Mouse (Mus musculus) brain, embryonic 14.5 days (tissue): ENCODE results near the gene Boc.

ENCODE experiments used
- CTCF ChIP-seq: fragments of 200-500 bp; IDR thresholded peaks from 2 replicates; pipeline ENCODE4 v1.5.1; 2012; ENCODE audit warnings: inconsistent platforms, mild to moderate bottlenecking, moderate library complexity, borderline replicate concordance; ENCODE audit not compliant: insufficient read depth, insufficient read length; ENCODE audit errors: extremely low read depth
- POLR2A ChIP-seq: fragments of 200-500 bp; IDR thresholded peaks from 2 replicates; pipeline ENCODE4 v1.6.1; 2012; ENCODE audit warnings: mild to moderate bottlenecking, inconsistent platforms, borderline replicate concordance; ENCODE audit not compliant: poor library complexity, insufficient read depth, insufficient read length, severe bottlenecking; ENCODE audit errors: extremely low read depth

DNA sequence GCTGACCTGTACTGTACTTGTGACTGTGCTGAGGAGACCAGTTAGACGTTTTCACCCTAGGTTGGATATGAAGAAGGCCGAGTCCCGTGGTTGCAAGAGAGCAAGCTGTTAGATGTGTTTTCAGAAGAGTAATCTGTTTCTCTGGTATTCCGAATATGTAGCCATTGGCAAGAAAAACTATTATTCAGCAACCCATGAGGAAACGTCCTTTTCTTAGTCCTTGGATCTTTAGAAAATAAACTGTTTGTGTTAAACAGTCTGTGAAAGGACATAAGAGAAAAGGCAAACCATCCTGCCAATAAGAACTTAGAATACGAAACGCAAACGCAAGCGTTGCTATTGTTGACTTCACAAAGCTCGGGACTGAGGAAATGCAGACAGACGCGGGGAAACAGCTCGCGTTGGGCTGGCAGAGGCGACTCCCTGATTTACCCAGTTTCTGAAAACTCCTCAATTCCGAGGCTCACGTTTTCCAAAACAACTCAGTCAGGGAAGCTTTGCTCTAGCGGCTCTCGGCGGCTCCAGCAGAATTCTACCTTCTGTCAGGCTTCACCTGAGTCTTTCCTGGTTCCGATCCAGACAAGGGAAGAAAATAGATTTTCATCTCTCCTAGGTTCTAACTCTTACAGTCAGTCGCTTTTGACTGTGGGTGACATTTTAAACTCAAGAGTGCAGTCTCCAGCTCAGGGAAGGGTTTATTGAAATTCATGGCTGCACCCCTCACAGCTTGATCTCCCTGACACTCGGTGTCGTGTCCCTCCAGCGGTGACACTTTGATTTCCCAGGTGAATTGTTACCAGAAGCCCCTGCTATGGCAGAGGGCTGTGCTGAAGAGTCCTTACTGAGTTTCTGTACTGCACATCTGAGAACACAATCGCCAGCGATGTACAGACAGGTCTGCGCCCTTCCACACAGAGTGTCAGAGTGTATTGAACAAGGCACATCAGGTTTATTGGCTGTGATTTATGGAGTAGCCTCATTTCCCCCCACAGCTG lies 76.8 kb downstream of the Boc start:
- TF ChIP-seq CTCF (no peak), POLR2A (no peak)
